Comparison of ENCODE assay signal across 10 mouse cellular contexts in genomic region chr10:128921251-128921650, GRCm38 (mm10). TPM values are rescaled to one million over a fixed set of nuclear protein-coding genes. Genes with fewer than 3 reads are reported as not detected.
DNase-seq lines count a peak whose midpoint lies in the region; ATAC-seq and TF ChIP-seq lines count a peak whose summit lies in the region.
"Had no signal": no experiment of that assay in that cellular context is flagged by ENCODE, and none has a peak within 500 bp of the region (broad histone marks: within the 10 kb centered on the region; RNA-seq: fewer than 3 reads in every experiment).

No protein-coding gene starts in this region.

- H3K27ac ChIP-seq in heart, embryonic 16.5 days (ENCODE audit: low read length) = peak overlapping the region; percentile 59
- peak overlapping the region; percentile 38; the same call in 1 of the 2 replicates for H3K27ac ChIP-seq in lung, postnatal 0 days (ENCODE audit: low read length)
- H3K27ac ChIP-seq in hindbrain, postnatal 0 days = peak overlapping the region; percentile 95
- H3K27ac ChIP-seq: macrophage had no signal

- H3K4me3 ChIP-seq in heart, embryonic 16.5 days (ENCODE audit: low read length) = no peak overlapping the region
- H3K4me3 ChIP-seq in lung, postnatal 0 days (ENCODE audit: low read depth, low read length) = no peak overlapping the region
- no peak overlapping the region for H3K4me3 ChIP-seq in hindbrain, postnatal 0 days (ENCODE audit: low read length)

- no peak for DNase-seq in heart, postnatal 10 days
- no peak for DNase-seq in lung, postnatal 0 days (ENCODE audit: low spot score)
- DNase-seq in lung, postnatal 4 days = no peak
- no peak for DNase-seq in hindbrain, postnatal 0 days (ENCODE audit: low spot score)
- DNase-seq in layer of hippocampus, adult 8-10 months (ENCODE audit: low spot score in 2 of 2) = no peak
- DNase-seq: thymus, adult 18-20 months had no signal

- peaks cover 3% of the 10 kb centered on the region; the same call in 1 of the 2 replicates for H3K36me3 ChIP-seq in heart, embryonic 16.5 days (ENCODE audit: control insufficient read depth, insufficient read depth)
- peaks cover 14% of the 10 kb centered on the region for H3K36me3 ChIP-seq in lung, postnatal 0 days (ENCODE audit: insufficient read depth, low read length)
- no peaks in the 10 kb centered on the region; the same call in 1 of the 2 replicates for H3K36me3 ChIP-seq in hindbrain, postnatal 0 days (ENCODE audit: insufficient read depth, low read length)

- intact Hi-C loops in heart, postnatal 10 days (cut with DNase I) = no loop called here

- H3K4me2 ChIP-seq in heart, embryonic 16.5 days (ENCODE audit: low read depth, low read length) = no peak overlapping the region
- H3K4me2 ChIP-seq in lung, postnatal 0 days (replicated peaks; ENCODE audit: low read depth, low read length) = no peak overlapping the region
- H3K4me2 ChIP-seq in hindbrain, postnatal 0 days (ENCODE audit: low read depth, low read length) = peak overlapping the region; percentile 72; the same call in 1 of the 2 replicates

- H3K27me3 ChIP-seq in heart, embryonic 16.5 days (ENCODE audit: control insufficient read depth, insufficient read depth, low read length) = no peaks in the 10 kb centered on the region
- no peaks in the 10 kb centered on the region for H3K27me3 ChIP-seq in lung, postnatal 0 days (replicated peaks; ENCODE audit: insufficient read depth, low read length)
- no peaks in the 10 kb centered on the region for H3K27me3 ChIP-seq in hindbrain, postnatal 0 days (ENCODE audit: insufficient read depth, low read length)

- ATAC-seq in heart, embryonic 16.5 days (replicated peaks; ENCODE audit: extremely low read depth, insufficient read depth, low FRiP score) = no peak
- ATAC-seq in lung, postnatal 0 days = no peak
- ATAC-seq in hindbrain, postnatal 0 days = no peak
- no peak for ATAC-seq in inflammation-experienced regulatory T-cells, adult 6 months
- no peak for ATAC-seq in cerebellum, adult (ENCODE audit: insufficient number of reproducible peaks, low FRiP score, low TSS enrichment)

- 47% methylated on average over 1 of the region's 1 CpGs for WGBS in heart, embryonic 16.5 days
- WGBS in lung, postnatal 0 days = 27% methylated on average over 1 of the region's 1 CpGs
- WGBS in hindbrain, postnatal 0 days = 29% methylated on average over 1 of the region's 1 CpGs

- no peaks in the 10 kb centered on the region for H3K9me3 ChIP-seq in heart, embryonic 16.5 days (replicated peaks; ENCODE audit: control insufficient read depth, low read length)
- H3K9me3 ChIP-seq in lung, postnatal 0 days (ENCODE audit: low read length) = no peaks in the 10 kb centered on the region
- no peaks in the 10 kb centered on the region for H3K9me3 ChIP-seq in hindbrain, postnatal 0 days (ENCODE audit: low read length)

- peaks cover 28% of the 10 kb centered on the region for H3K4me1 ChIP-seq in heart, embryonic 16.5 days (ENCODE audit: control insufficient read depth, insufficient read depth, low read length)
- H3K4me1 ChIP-seq in lung, postnatal 0 days (ENCODE audit: insufficient read depth, low read depth, low read length) = peaks cover 18% of the 10 kb centered on the region; the same call in 1 of the 2 replicates
- peaks cover 23% of the 10 kb centered on the region for H3K4me1 ChIP-seq in hindbrain, postnatal 0 days (ENCODE audit: insufficient read depth, low read length)

- no peak for TF ChIP-seq EP300 in lung, postnatal 0 days (IDR thresholded peaks at IDR 0.05)

- no peak overlapping the region for H3K9ac ChIP-seq in heart, embryonic 16.5 days (ENCODE audit: low read length)
- no peak overlapping the region for H3K9ac ChIP-seq in lung, postnatal 0 days (replicated peaks; ENCODE audit: low read depth)
- H3K9ac ChIP-seq in hindbrain, postnatal 0 days (replicated peaks; ENCODE audit: low read length) = no peak overlapping the region

- no peak for TF ChIP-seq CTCF in lung, postnatal 0 days (IDR thresholded peaks at IDR 0.05)
- no peak for TF ChIP-seq CTCF in hindbrain, postnatal 0 days (IDR thresholded peaks at IDR 0.05; ENCODE audit: low read depth)

RNA-seq across cellular contexts. Expression of gene Rdh5, which starts 1.4 kb away (rescaled TPM):
- polyA plus RNA-seq in heart, embryonic 16.5 days (2015; fragmentation: Nextera tagmentation; extraction: Ambion mirVana) = 13.0 and 14.6 TPM in 2 replicates
- total RNA-seq in heart, postnatal 10 days (2021) = 1 to 10 TPM; 5.9 to 9.7 TPM
- 13.2 and 16.7 TPM in 2 replicates for polyA plus RNA-seq in lung, postnatal 0 days (2015; fragmentation: Nextera tagmentation; extraction: Ambion mirVana)
- 22.6 and 24.8 TPM in 2 replicates for total RNA-seq in hindbrain, postnatal 0 days (2014; rRNA removed)
- 21.0 and 29.2 TPM in 2 replicates for polyA plus RNA-seq in hindbrain, postnatal 0 days (2015; fragmentation: Nextera tagmentation; extraction: Ambion mirVana)
- 10 to 100 TPM in 2 of 3 experiments, 1 to 10 TPM in 1; 5.1 to 12.9 (median 11.9) TPM for polyA plus RNA-seq in inflammation-experienced regulatory T-cells, adult 6 months (2017; shearing (Covaris generic))
- 1 to 10 TPM; 4.5 to 7.8 (median 7.2) TPM for total RNA-seq in layer of hippocampus, adult 8-10 months (2022)

RNA-seq across cellular contexts. Expression of gene Bloc1s1, which starts 2.6 kb away (rescaled TPM):
- polyA plus RNA-seq in heart, embryonic 16.5 days (2015; fragmentation: Nextera tagmentation; extraction: Ambion mirVana) = 224 and 225 TPM in 2 replicates
- 100 to 1,000 TPM; 188 to 198 TPM for total RNA-seq in heart, postnatal 10 days (2021)
- polyA plus RNA-seq in lung, postnatal 0 days (2015; fragmentation: Nextera tagmentation; extraction: Ambion mirVana) = 228 and 243 TPM in 2 replicates
- total RNA-seq in hindbrain, postnatal 0 days (2014; rRNA removed) = 70.9 and 97.6 TPM in 2 replicates
- 292 and 298 TPM in 2 replicates for polyA plus RNA-seq in hindbrain, postnatal 0 days (2015; fragmentation: Nextera tagmentation; extraction: Ambion mirVana)
- polyA plus RNA-seq in inflammation-experienced regulatory T-cells, adult 6 months (2017; shearing (Covaris generic)) = 100 to 1,000 TPM; 196 to 255 (median 212) TPM
- 100 to 1,000 TPM in 2 of 4 experiments, 10 to 100 TPM in 2; 69.0 to 104 (median 90.6) TPM for total RNA-seq in layer of hippocampus, adult 8-10 months (2022)

RNA-seq across cellular contexts. Expression of gene Itga7, which starts 12.4 kb away (rescaled TPM):
- 10.3 and 11.9 TPM in 2 replicates for polyA plus RNA-seq in heart, embryonic 16.5 days (2015; fragmentation: Nextera tagmentation; extraction: Ambion mirVana)
- total RNA-seq in heart, postnatal 10 days (2021) = 100 to 1,000 TPM; 125 to 136 TPM
- polyA plus RNA-seq in lung, postnatal 0 days (2015; fragmentation: Nextera tagmentation; extraction: Ambion mirVana) = 14.6 and 20.7 TPM in 2 replicates
- total RNA-seq in hindbrain, postnatal 0 days (2014; rRNA removed) = 29.0 and 30.6 TPM in 2 replicates
- polyA plus RNA-seq in hindbrain, postnatal 0 days (2015; fragmentation: Nextera tagmentation; extraction: Ambion mirVana) = 15.1 and 16.9 TPM in 2 replicates
- polyA plus RNA-seq in inflammation-experienced regulatory T-cells, adult 6 months (2017; shearing (Covaris generic)) = 1 to 10 TPM; 3.6 to 5.1 (median 4.8) TPM
- total RNA-seq in layer of hippocampus, adult 8-10 months (2022) = 10 to 100 TPM; 29.5 to 35.4 (median 31.6) TPM
- polyA plus RNA-seq: macrophage had no signal

RNA-seq across cellular contexts. Expression of gene Cd63, which starts 20.5 kb away (rescaled TPM):
- 402 and 430 TPM in 2 replicates for polyA plus RNA-seq in heart, embryonic 16.5 days (2015; fragmentation: Nextera tagmentation; extraction: Ambion mirVana)
- total RNA-seq in heart, postnatal 10 days (2021) = 100 to 1,000 TPM; 203 to 239 TPM
- 761 and 764 TPM in 2 replicates for polyA plus RNA-seq in lung, postnatal 0 days (2015; fragmentation: Nextera tagmentation; extraction: Ambion mirVana)
- total RNA-seq in hindbrain, postnatal 0 days (2014; rRNA removed) = 35.2 and 40.9 TPM in 2 replicates
- 417 and 436 TPM in 2 replicates for polyA plus RNA-seq in hindbrain, postnatal 0 days (2015; fragmentation: Nextera tagmentation; extraction: Ambion mirVana)
- 1 to 10 TPM in 1 of 3 experiments, under 1 TPM in 1, not detected in 1; 0.58 to 2.0 TPM for polyA plus RNA-seq in inflammation-experienced regulatory T-cells, adult 6 months (2017; shearing (Covaris generic))
- 100 to 1,000 TPM in 2 of 4 experiments, 10 to 100 TPM in 2; 76.9 to 199 (median 126) TPM for total RNA-seq in layer of hippocampus, adult 8-10 months (2022)

RNA-seq across cellular contexts. Expression of gene Gdf11, which starts 29.7 kb away (rescaled TPM):
- 1.7 and 2.0 TPM in 2 replicates for polyA plus RNA-seq in heart, embryonic 16.5 days (2015; fragmentation: Nextera tagmentation; extraction: Ambion mirVana)
- total RNA-seq in heart, postnatal 10 days (2021) = 1 to 10 TPM; 3.1 to 4.0 TPM
- polyA plus RNA-seq in lung, postnatal 0 days (2015; fragmentation: Nextera tagmentation; extraction: Ambion mirVana) = 1.6 and 2.1 TPM in 2 replicates
- 15.9 and 18.8 TPM in 2 replicates for total RNA-seq in hindbrain, postnatal 0 days (2014; rRNA removed)
- 6.7 and 7.6 TPM in 2 replicates for polyA plus RNA-seq in hindbrain, postnatal 0 days (2015; fragmentation: Nextera tagmentation; extraction: Ambion mirVana)
- 1 to 10 TPM; 6.0 to 7.7 (median 7.3) TPM for polyA plus RNA-seq in inflammation-experienced regulatory T-cells, adult 6 months (2017; shearing (Covaris generic))
- 10 to 100 TPM; 19.9 to 22.7 (median 22.3) TPM for total RNA-seq in layer of hippocampus, adult 8-10 months (2022)

Comparison
In these comparisons a context has a peak if more than half of its experiments do, and no peak if none do; other contexts are left out.
1. H3K27ac ChIP-seq: peak in every context shown above with its lines; median percentile 95 in hindbrain, postnatal 0 days; 59 in heart, embryonic 16.5 days; 38 in lung, postnatal 0 days.